Mouse (Mus musculus): Measurements from ENCODE around the gene Ppdpf.

Gene Ppdpf

DNA sequence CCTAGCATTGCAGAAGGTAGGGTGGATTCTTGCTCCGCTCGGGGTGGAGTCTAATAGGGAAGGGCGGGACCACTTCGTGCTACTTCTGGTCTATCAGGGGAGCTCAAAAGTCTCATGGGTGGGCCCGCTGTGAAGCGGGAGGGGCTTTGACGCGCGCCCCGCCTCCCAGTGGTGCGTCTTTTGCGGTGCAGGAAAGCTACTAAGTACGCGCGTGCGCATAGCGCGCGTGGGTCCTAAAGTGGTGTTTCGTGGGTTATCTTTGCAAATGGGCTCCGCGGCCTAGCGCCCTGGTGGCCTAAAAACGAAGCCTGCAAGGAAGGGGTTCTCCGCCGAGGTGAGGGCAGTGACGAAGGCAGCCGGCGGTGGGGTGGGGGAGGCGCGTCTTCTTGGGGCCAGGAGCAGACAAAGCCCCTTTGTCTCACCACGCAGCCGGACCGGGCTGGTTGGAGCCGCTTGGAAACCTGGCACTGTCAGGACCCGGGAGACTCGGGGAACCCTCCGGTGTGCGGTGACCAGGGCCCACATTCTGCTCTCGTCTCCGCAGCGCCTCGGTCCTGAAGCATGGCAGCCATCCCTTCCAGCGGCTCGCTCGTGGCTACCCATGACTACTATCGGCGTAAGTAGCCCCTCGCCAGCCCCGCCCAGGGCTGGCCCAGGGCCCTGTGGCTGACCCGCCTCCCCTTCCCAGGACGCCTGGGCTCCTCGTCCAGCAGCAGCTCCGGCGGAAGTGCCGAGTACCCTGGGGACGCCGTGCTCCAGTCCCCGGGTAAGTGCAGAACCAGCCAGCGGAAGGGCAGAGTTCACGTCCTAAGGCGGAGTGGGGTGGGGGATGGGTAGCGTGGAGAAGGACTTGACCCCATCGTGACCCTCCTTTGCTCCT lies at the start of gene Ppdpf:
Gene Ppdpf (plus strand): TSS at position 127 of the 880 bp plus-strand sequence.
- peak; percentile 98 for DNase-seq (ENCODE audit: low read depth, low spot score)

- no peak for DNase-seq (ENCODE audit: low read depth, low spot score)
Measured at GRCm38 (mm10) chr2:181139641-181140193, 47.3 kb upstream of the Ppdpf start.

DNA sequence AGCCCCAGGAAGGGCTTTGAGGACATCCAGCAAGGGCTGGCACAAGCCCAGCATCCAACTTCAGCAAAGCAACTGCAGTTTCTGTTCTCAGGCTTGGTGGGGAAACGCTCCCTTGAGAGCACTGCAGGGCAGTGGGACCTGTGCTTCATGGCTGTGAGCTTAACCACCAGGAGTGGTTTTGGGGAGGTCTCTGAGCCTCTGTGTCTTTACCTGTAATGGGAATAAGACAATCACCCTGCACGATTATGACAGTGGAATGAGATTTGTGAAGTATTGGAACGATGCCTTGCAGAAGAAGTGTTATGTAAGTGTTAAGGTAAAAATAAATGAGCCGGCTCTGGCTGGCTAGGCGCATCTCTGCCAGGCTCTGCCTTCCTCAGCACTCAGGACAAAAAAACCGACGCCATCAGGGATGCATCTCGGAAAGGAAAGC lies 44.3 kb upstream of the Ppdpf start:
- DNase-seq (ENCODE audit: low read depth, low spot score) = no peak

DNA sequence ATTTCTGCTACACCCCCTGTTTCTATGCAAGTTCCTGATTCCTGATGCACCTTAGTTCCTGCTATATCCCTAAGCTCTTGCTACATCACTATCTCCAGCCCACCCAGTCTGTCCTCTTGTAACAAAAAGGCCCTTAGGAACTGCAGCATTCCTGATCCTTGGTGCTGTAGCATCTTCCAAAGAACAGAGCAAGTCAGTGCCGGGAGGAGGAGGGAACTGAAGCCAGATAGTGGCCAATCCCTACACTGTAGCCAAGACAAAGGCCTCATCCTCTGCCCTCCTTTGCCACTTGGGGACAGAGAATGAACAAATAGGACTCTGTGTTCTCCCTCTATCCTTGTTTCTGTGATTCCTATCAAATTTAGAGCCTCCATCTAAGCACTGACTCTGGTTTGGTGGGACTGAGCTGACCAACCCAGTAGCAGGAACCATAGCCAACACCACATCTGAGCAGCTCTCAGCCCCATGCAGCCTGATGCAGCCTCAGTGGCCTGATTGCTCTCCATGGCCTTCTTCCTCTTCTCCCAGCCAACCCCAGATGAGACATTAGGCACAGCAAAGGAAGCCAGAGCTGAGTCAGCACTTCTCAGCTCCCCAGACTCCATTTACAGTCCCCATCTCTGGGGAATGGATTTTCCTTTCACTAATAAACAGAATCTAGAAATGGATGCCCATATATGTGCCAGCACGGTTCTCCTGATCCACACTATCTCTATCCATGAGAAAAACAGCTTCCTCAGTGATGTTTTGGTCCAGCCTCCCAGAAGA lies 43.4 kb upstream of the Ppdpf start:
- no peak for DNase-seq (ENCODE audit: low read depth, low spot score)

DNA sequence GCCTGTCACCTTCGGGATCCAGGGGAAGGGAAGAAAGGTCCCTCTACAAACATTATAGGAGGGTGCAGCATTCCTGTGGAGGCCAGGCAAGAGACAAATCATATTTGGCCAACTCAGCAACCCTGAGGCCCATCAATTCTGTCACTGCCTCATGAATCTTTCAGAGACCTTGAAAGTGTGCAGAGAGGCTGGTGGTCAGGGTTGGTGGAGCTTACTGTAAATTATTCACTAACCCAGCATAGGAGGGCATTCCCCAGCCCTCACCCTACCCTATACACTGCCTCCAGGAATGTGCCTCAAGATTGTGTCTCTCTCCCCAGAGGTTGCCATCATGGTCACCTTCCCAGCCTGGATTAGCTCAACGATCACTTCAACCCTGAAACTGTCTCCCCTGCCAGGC lies 42.4 kb upstream of the Ppdpf start:
- no peak for DNase-seq (ENCODE audit: low read depth, low spot score)

- DNase-seq (ENCODE audit: low read depth, low spot score) = no peak
Measured at GRCm38 (mm10) chr2:181146976-181147545, 40.0 kb upstream of the Ppdpf start.

DNA sequence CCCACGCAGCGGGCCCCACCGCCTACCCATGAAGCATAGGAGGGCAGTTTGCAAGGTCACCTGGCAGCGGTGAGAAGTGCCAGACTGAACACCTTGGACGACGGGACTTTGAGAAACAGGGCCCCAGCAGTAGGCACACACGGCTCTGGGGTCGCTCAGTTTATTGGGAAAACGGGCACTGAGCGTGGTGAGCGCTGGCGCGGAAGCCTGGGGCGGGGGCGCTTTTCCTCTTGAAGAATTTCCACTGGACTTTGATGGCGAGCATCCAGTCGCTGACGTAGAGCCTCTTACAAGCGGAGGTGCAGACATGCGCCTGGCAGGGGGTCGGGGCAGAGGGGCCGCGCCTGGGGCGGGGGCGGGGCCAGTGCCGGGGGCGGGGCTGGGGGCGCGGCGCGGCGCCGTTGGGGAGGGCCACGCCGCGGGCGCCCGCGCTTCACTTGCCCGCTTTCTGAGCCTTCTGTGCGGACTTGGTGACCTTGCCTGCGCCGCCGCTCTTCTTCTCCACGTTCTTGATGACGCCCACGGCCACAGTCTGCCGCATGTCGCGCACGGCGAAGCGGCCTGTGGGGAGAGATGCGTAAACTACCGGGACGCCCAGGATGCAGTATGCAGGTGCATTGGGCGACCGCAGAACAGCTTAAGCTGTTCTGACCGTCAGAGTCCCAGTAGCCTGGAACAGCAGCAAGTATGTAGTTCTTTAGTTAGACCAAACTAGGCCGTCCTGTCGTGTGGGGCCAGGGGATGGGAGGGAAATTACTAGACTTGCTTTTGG lies 39.3 kb upstream of the Ppdpf start:
- no peak for DNase-seq (ENCODE audit: low read depth, low spot score)

DNA sequence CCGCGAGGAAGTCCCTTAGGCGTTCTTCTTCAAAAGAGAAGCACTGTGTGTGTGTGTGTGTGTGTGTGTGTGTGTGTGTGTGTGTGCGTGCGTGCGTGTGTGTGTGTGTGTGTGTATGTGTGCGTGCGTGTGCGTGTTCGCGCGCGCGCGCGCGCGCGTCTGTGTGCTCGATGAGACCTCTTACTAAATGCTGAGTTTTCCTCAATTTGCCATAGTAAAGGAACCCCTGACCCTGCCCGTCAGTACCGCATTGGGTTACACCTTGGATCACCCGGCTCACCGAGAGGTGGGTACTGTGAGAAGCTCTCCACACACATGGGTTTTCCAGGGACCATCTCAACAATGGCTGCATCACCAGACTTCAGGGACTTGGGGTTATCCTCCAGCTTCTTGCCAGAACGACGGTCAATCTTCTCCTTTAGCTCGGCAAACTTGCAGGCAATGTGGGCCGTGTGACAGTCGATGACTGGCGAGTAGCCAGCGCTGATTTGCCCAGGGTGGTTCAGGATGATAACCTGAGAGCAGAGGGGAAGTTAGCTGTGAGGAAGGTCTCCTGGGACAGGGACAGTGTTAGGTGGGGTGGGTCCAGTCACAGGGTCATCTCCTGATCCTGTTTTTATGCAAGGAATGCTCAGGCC lies 38.6 kb upstream of the Ppdpf start:
- no peak for DNase-seq (ENCODE audit: low read depth, low spot score)

DNA sequence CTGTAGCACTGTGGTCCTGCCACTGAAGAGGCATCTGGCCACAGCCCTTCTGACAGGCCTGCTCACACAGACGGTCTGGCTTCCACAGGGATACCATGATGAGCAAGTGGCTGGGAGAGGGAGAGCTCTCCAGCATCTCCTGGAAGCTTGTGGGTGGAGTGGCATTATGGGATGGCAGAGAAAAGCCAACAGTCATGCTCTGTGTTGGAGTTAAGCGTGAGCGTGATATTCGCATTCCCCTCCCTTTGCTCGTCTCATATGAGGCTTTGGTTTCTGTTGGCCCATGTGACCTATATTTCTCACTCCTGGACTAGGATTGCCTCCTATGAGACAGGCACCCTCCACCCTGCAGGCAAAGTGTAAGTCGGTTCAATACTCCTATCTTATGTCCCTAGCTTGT lies 36.8 kb upstream of the Ppdpf start:
- DNase-seq (ENCODE audit: low read depth, low spot score) = no peak

DNA sequence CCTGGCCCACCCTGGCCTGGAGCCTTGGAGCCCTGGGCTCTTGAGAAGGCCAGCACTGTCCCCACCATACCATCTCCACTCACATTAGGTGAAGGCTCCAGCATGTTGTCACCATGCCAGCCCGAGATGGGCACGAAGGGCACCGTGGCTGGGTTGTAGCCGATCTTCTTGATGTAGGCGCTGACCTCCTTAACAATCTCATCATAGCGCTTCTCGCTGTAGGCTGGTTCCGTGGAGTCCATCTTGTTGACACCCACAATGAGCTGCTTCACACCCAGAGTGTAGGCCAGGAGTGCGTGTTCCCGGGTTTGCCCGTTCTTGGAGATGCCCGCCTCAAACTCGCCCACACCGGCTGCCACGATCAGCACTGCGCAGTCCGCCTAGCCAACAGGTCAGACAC lies 34.3 kb upstream of the Ppdpf start:
- DNase-seq (ENCODE audit: low read depth, low spot score) = no peak

DNA sequence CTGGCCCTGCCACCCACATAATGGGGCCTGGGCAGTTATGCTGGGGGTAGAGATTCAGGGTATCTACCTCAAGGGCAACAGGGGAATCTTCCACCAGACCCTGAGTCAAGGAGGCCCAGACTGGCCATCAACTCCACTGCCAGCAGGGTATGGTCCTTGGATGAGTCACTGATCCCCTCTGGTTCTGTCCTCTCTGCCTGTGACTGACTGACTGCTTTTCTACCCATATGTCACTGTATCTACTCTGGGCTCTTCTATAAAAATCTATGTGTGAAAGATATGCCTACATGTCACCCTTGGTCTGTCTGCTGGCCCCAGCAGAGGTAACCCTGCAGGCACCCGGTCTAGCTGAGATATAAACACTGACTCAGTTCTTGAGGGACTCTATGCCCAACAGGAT lies 33.9 kb upstream of the Ppdpf start:
- DNase-seq (ENCODE audit: low read depth, low spot score) = no peak

DNA sequence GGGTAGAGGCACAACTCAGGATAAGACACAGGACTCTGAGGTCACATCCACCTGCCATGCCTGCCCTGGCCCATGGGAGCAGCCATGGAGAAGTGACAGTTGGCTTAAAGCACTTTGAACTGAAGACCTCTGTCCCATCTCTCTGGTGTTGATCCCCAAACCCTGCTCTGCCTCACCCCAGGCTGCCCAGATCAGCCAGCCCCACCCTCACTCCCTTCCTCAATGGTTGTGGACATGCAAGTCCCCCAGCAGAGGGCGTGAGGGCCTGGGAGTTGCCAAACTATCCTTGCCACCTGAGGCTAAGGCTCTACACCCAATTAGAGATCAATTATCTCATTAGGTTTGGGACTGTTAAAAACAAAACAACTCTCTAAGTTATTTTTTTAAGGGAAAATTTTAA lies 33.2 kb upstream of the Ppdpf start:
- peak; percentile 49 for DNase-seq (ENCODE audit: low read depth, low spot score)

DNA sequence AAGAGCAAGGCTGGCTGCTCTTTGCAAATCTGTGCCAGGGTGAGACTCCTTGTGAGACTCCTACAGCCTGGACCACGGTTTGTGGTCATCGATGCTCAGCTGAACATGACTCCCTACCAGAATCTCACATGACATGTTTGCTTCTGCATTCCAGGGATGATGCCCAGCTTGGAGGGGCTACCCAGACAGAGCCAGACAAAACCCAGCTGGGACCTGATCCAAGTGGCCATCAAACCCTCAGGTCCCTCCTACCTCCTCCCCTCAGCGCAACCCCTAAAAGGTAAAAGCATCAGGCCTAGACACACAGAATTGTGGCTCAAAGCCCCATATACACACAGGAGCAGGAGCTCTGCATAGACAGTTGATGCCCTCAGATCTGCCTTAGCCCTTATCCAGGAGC lies 32.7 kb upstream of the Ppdpf start:
- DNase-seq (ENCODE audit: low read depth, low spot score) = no peak

GRCm38 (mm10) chr2:181154831-181155415 lies 32.1 kb upstream of the Ppdpf start:
- DNase-seq (ENCODE audit: low read depth, low spot score) = no peak

DNA sequence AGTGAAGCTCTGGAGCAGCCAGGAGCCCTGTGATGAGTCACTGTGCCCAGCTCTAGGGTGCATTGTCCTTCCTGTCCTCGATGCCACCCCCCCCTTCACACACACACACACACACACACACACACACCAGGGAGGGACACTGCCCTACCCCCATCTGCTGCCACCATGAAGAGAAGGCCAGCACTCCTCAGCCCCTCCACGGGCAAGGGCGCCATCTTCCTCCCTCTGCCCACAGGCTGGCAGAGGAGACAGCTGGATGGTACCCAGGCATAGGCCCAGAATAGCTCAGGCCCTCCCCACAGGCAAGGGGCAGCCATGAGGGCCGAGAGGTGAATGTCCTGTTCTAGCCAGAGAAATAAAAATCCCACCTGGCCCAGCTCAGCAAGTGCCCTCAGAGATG lies 31.2 kb upstream of the Ppdpf start:
- DNase-seq (ENCODE audit: low read depth, low spot score) = no peak

DNA sequence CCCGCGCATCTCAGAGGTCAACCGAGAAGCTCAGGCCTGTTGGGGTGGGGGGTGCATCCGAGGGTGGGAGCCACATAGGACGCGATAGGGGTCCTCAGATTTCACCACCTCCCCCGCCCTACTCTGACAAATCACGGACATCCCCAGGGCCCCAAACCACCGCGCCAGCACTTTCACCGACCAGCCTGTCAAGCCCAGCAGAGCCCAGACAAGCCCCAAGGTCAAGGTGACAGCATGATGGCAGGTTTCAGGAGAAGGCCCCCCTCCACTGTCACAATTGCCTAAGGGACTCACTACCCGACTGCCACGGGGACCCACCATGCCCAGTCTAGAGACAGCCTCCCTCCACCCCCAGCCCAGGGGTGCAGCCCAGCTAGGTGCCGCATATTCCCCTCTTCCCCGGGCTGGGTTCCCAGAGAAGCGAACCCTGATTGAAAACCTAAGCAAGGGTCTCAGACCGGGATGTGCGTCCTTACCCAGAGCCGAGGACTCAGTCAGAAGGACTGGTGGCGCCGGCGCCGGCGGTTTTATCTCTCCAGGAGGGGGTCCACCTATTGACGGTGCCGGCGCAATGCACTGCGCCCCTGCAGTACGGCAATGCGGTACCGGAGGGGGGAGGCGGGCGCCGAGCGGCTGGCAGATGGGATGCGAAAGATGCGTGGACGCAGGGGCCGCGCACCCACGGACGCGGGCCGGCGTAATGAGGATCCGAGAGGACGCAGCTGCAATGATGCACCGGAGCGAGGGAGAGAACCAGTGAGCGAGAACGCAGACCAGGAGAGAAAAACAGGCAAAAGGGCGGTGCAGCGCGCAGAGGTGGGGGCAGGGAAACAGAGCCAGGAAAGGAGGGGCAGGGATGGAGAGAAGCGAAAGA lies 30.6 kb upstream of the Ppdpf start, which contains the start of gene Eef1a2:
Gene Eef1a2 (minus strand): TSS at position 767 of the 874 bp plus-strand sequence.
- DNase-seq (ENCODE audit: low read depth, low spot score) = no peak

DNA sequence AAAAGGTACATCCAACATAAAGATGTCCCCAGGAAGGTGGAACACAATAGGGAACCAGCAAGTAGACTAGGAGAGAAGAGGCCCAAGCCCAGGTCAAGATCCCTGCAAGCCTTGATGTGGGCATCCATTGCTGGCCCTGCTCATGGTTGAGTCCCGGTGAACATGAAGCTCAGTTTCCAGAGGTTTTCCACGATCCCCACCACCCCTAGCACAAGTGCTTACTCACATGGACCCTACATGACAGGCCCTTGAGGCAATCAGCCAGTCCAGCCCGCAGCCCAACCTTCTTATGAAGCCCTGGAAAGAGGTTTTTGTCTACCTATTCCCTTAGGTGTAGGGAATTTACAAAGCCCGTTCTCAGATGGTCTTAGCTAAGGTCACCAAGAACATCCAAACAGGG lies 29.9 kb upstream of the Ppdpf start:
- DNase-seq (ENCODE audit: low read depth, low spot score) = no peak

- no peak for DNase-seq (ENCODE audit: low read depth, low spot score)
Measured at GRCm38 (mm10) chr2:181157716-181158302, 29.2 kb upstream of the Ppdpf start.

- no peak for DNase-seq (ENCODE audit: low read depth, low spot score)
Measured at GRCm38 (mm10) chr2:181158471-181158870, 28.6 kb upstream of the Ppdpf start.

Measured in A20 (cell line).